7 mouse cellular contexts compared by ENCODE assay signal in the genomic region with DNA sequence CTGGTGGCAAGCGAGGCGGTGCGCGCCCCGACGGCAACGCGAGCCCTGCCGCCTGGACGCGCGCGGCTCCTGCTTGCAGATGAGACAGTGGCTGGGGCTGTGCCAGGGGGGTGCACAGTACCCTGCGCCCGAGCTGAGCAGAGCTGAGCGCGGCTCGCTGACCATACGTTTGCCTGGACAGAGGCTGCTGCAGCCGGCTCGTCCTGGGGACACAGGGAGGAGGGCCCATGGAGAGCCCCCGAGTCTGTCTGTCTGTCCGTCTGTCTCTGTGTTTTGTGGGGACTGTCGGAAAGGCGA. TPM values are rescaled to one million over a fixed set of nuclear protein-coding genes. Genes with fewer than 3 reads are reported as not detected.
DNase-seq lines count a peak whose midpoint lies in the region; ATAC-seq lines count a peak whose summit lies in the region.

No protein-coding gene starts in this region.

- peak; percentile 73 for ATAC-seq in lung, embryonic 16.5 days (ENCODE audit: low read depth)
- no peak for ATAC-seq in forebrain, embryonic 11.5 days (replicated peaks; ENCODE audit: low FRiP score)
- no peak for ATAC-seq in neural tube, embryonic 14.5 days (ENCODE audit: low read depth)

- H3K4me1 ChIP-seq in lung, embryonic 16.5 days (replicated peaks; ENCODE audit: control insufficient read depth, insufficient read depth, low read length), result peaks cover 5% of the 10 kb centered on the region
- peaks cover 4% of the 10 kb centered on the region; the same call in 1 of the 2 replicates for H3K4me1 ChIP-seq in forebrain, embryonic 11.5 days (replicated peaks; ENCODE audit: control insufficient read depth, insufficient read depth, low read length)
- no peaks in the 10 kb centered on the region for H3K4me1 ChIP-seq in neural tube, embryonic 14.5 days (ENCODE audit: control insufficient read depth, insufficient read depth, low read length)

- DNase-seq in lung, postnatal 10 days, result no peak
- no peak for DNase-seq in forebrain, embryonic 11.5 days (ENCODE audit: low spot score)
- peak; percentile 53 for DNase-seq in kidney, postnatal 10 days
- DNase-seq in cerebellum, adult 9-10 months, result no peak
- no peak for DNase-seq in cerebellum, postnatal 25 days

- peaks cover 22% of the 10 kb centered on the region for H3K27me3 ChIP-seq in lung, embryonic 16.5 days (ENCODE audit: control insufficient read depth, insufficient read depth, low read depth, low read length)
- H3K27me3 ChIP-seq in forebrain, embryonic 11.5 days (ENCODE audit: control insufficient read depth, insufficient read depth, low read length), result peaks cover 26% of the 10 kb centered on the region
- peaks cover 36% of the 10 kb centered on the region for H3K27me3 ChIP-seq in neural tube, embryonic 14.5 days (ENCODE audit: control insufficient read depth, insufficient read depth, low read length)

- peak overlapping the region; percentile 73 for H3K9ac ChIP-seq in lung, embryonic 16.5 days (ENCODE audit: low read length)
- no peak overlapping the region for H3K9ac ChIP-seq in forebrain, embryonic 11.5 days (ENCODE audit: low read length)
- no peak overlapping the region for H3K9ac ChIP-seq in neural tube, embryonic 14.5 days (replicated peaks; ENCODE audit: low read depth, low read length)

- 0 out of 2 replicates have a peak overlapping the region, but pooled peaks have one; percentile 54 for H3K27ac ChIP-seq in lung, embryonic 16.5 days (ENCODE audit: low read length)
- H3K27ac ChIP-seq in forebrain, embryonic 11.5 days (ENCODE audit: low read depth, low read length), result no peak overlapping the region
- H3K27ac ChIP-seq in neural tube, embryonic 14.5 days (ENCODE audit: low read depth, low read length), result no peak overlapping the region

- H3K4me3 ChIP-seq in lung, embryonic 16.5 days (ENCODE audit: low read length), result peak overlapping the region; percentile 63
- H3K4me3 ChIP-seq in forebrain, embryonic 11.5 days (ENCODE audit: low read depth, low read length), result 0 out of 2 replicates have a peak overlapping the region, but pooled peaks have one; percentile 27
- peak overlapping the region; percentile 21; the same call in 1 of the 2 replicates for H3K4me3 ChIP-seq in neural tube, embryonic 14.5 days (ENCODE audit: low read depth, low read length)

- no peaks in the 10 kb centered on the region for H3K9me3 ChIP-seq in lung, embryonic 16.5 days (ENCODE audit: control insufficient read depth, low read length)
- no peaks in the 10 kb centered on the region for H3K9me3 ChIP-seq in forebrain, embryonic 11.5 days (ENCODE audit: control insufficient read depth, low read length)
- no peaks in the 10 kb centered on the region for H3K9me3 ChIP-seq in neural tube, embryonic 14.5 days (ENCODE audit: control insufficient read depth, low read length)

- 3% methylated on average over 22 of the region's 25 CpGs for WGBS in lung, embryonic 16.5 days
- 5% methylated on average over 25 of the region's 25 CpGs for WGBS in forebrain, embryonic 11.5 days
- 5% methylated on average over 25 of the region's 25 CpGs for WGBS in neural tube, embryonic 14.5 days

- peak overlapping the region; percentile 51 for H3K4me2 ChIP-seq in lung, embryonic 16.5 days (ENCODE audit: low read depth, low read length)
- peak overlapping the region; percentile 34; the same call in 1 of the 2 replicates for H3K4me2 ChIP-seq in forebrain, embryonic 11.5 days (ENCODE audit: low read depth, low read length, severe bottlenecking)
- H3K4me2 ChIP-seq in neural tube, embryonic 14.5 days (ENCODE audit: low read depth, low read length), result peak overlapping the region; percentile 26; the same call in 1 of the 2 replicates

- no peaks in the 10 kb centered on the region for H3K36me3 ChIP-seq in lung, embryonic 16.5 days (ENCODE audit: control insufficient read depth, insufficient read depth, low read length)
- no peaks in the 10 kb centered on the region for H3K36me3 ChIP-seq in forebrain, embryonic 11.5 days (ENCODE audit: control insufficient read depth, insufficient read depth, low read length)
- H3K36me3 ChIP-seq in neural tube, embryonic 14.5 days (ENCODE audit: control insufficient read depth, insufficient read depth, low read length), result no peaks in the 10 kb centered on the region

RNA-seq across cellular contexts. Expression of a gene that starts 0.6 kb away (rescaled TPM):
- 30.4 and 33.3 TPM in 2 replicates for polyA plus RNA-seq in lung, embryonic 16.5 days (2015; fragmentation: Nextera tagmentation; extraction: Ambion mirVana)
- polyA plus RNA-seq in forebrain, embryonic 11.5 days (2014; fragmentation: Nextera tagmentation; extraction: Ambion mirVana), result 1.1 and 2.1 TPM in 2 replicates
- polyA plus RNA-seq in neural tube, embryonic 14.5 days (2014; fragmentation: Nextera tagmentation; extraction: Ambion mirVana), result 0.20 and 0.58 TPM in 2 replicates

RNA-seq across cellular contexts. Expression of a gene that starts 21.0 kb away (rescaled TPM):
- polyA plus RNA-seq in lung, embryonic 16.5 days (2015; fragmentation: Nextera tagmentation; extraction: Ambion mirVana), result 0.18 and 0.79 TPM in 2 replicates
- polyA plus RNA-seq in forebrain, embryonic 11.5 days (2014; fragmentation: Nextera tagmentation; extraction: Ambion mirVana), result 1.8 and 1.9 TPM in 2 replicates
- polyA plus RNA-seq in neural tube, embryonic 14.5 days (2014; fragmentation: Nextera tagmentation; extraction: Ambion mirVana), result 9.5 and 11.2 TPM in 2 replicates

RNA-seq across cellular contexts. Expression of a gene that starts 26.5 kb away (rescaled TPM):
- polyA plus RNA-seq in lung, embryonic 16.5 days (2015; fragmentation: Nextera tagmentation; extraction: Ambion mirVana), result 261 and 267 TPM in 2 replicates
- polyA plus RNA-seq in forebrain, embryonic 11.5 days (2014; fragmentation: Nextera tagmentation; extraction: Ambion mirVana), result 348 and 363 TPM in 2 replicates
- 180 and 192 TPM in 2 replicates for polyA plus RNA-seq in neural tube, embryonic 14.5 days (2014; fragmentation: Nextera tagmentation; extraction: Ambion mirVana)

RNA-seq across cellular contexts. Expression of a gene that starts 33.9 kb away (rescaled TPM):
- polyA plus RNA-seq in lung, embryonic 16.5 days (2015; fragmentation: Nextera tagmentation; extraction: Ambion mirVana), result 0.57 and 0.62 TPM in 2 replicates
- 0.16 TPM in 1 of 2 replicates, not detected in the other for polyA plus RNA-seq in forebrain, embryonic 11.5 days (2014; fragmentation: Nextera tagmentation; extraction: Ambion mirVana)
- polyA plus RNA-seq in neural tube, embryonic 14.5 days (2014; fragmentation: Nextera tagmentation; extraction: Ambion mirVana), result not detected in 2 replicates

RNA-seq across cellular contexts. Expression of a gene that starts 39.4 kb away (rescaled TPM):
- 1.6 and 1.9 TPM in 2 replicates for polyA plus RNA-seq in lung, embryonic 16.5 days (2015; fragmentation: Nextera tagmentation; extraction: Ambion mirVana)
- polyA plus RNA-seq in forebrain, embryonic 11.5 days (2014; fragmentation: Nextera tagmentation; extraction: Ambion mirVana), result 0.76 and 0.80 TPM in 2 replicates
- 0.18 TPM in 1 of 2 replicates, not detected in the other for polyA plus RNA-seq in neural tube, embryonic 14.5 days (2014; fragmentation: Nextera tagmentation; extraction: Ambion mirVana)
